Mouse (Mus musculus) small intestine, adult 2 months (tissue): Measurements from ENCODE around the gene Diaph2.

Source experiments
- CTCF ChIP-seq: fragments of 200-500 bp; IDR thresholded peaks from 2 replicates; pipeline ENCODE4 v1.5.1; 2012; ENCODE audit warnings: low read depth, mild to moderate bottlenecking, control low read depth, inconsistent platforms, low read length, moderate library complexity, mixed read lengths; ENCODE audit not compliant: insufficient replicate concordance, insufficient read length; ENCODE audit errors: extremely low read depth
- POLR2A ChIP-seq: fragments of 200-500 bp; IDR thresholded peaks from 2 replicates; pipeline ENCODE4 v1.6.1; 2012; ENCODE audit warnings: low read depth, mild to moderate bottlenecking, control low read depth, inconsistent platforms, low read length, moderate library complexity

DNA sequence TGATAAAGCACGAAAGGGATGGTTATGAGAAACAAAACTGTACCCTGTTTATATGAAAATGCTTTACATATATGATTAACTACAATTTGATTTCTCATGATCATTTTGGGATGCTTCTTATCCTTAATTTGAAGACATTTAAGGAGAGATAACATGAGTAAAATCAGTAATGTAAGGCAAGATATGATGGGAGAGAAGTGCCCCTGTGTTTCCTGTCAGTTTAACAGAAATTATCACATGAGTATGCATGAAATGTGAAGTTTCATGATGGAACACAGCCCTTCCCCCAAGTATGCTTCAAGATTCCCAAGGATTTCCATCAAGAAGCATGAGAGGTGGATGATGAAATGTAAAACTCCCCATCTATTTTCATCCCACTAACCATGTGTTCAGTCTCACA, 485.6 kb downstream of the Diaph2 start:
- TF ChIP-seq POLR2A = no peak
- no peak for TF ChIP-seq CTCF
